Mouse (Mus musculus) MEL (cell line): ENCODE results near the gene Cd180. TPM values are rescaled to one million over a fixed set of nuclear protein-coding genes. Genes with fewer than 3 reads are reported as not detected.

ENCODE experiments used
- DNase-seq: peaks from one replicate; pipeline ENCODE4 v3.0.0; 2011; ENCODE audit warnings: low read depth, low spot score
- H3K27ac ChIP-seq: 2 replicates; pipeline ENCODE4 v1.5.1; 2012; ENCODE audit warnings: low read depth, mild to moderate bottlenecking, control low read depth, low read length, moderate library complexity; ENCODE audit not compliant: control insufficient read depth
- H3K27me3 ChIP-seq, 2 experiments: fragments of 150-350 bp in 1 of 2; sonication (generic) in 1 of 2; 2 replicates each; pipeline ENCODE4 v1.6.1; 2012; ENCODE audit warnings: low read length in 2 of 2, mild to moderate bottlenecking in 2 of 2, improper control_type of control experiment in 1 of 2, moderate library complexity in 1 of 2; ENCODE audit not compliant: insufficient read depth in 2 of 2, control insufficient read depth in 1 of 2
- H3K36me3 ChIP-seq, 2 experiments: 2 replicates each; pipeline ENCODE4 v1.6.1; 2012 to 2014; ENCODE audit warnings: low read length in 2 of 2, improper control_type of control experiment in 1 of 2, inconsistent platforms in 1 of 2, mild to moderate bottlenecking in 1 of 2; ENCODE audit not compliant: insufficient read depth in 2 of 2, control insufficient read depth in 1 of 2
- H3K4me1 ChIP-seq, 2 experiments: fragments of 150-350 bp in 1 of 2; sonication (generic) in 1 of 2; 2 replicates each; pipeline ENCODE4 v1.6.1; 2012; ENCODE audit warnings: low read length in 2 of 2, improper control_type of control experiment in 1 of 2, mild to moderate bottlenecking in 1 of 2; ENCODE audit not compliant: insufficient read depth in 2 of 2, control insufficient read depth in 1 of 2
- H3K4me3 ChIP-seq, 2 experiments: fragments of 150-350 bp in 1 of 2; sonication (generic) in 1 of 2; 2 replicates each; pipeline ENCODE4 v1.5.1; 2012; ENCODE audit warnings: low read depth in 2 of 2, low read length in 2 of 2, mild to moderate bottlenecking in 2 of 2, moderate library complexity in 2 of 2, control low read depth in 1 of 2, improper control_type of control experiment in 1 of 2; ENCODE audit not compliant: control insufficient read depth in 1 of 2, insufficient read depth in 1 of 2
- H3K79me2 ChIP-seq: 2 replicates; pipeline ENCODE4 v1.6.1; 2012; ENCODE audit warnings: mild to moderate bottlenecking, low read length, moderate library complexity; ENCODE audit not compliant: control insufficient read depth, poor library complexity, insufficient read depth
- H3K9ac ChIP-seq: 2 replicates; pipeline ENCODE4 v1.6.1; 2012; ENCODE audit warnings: low read depth, mild to moderate bottlenecking, control low read depth, low read length, moderate library complexity; ENCODE audit not compliant: control insufficient read depth, poor library complexity, severe bottlenecking
- H3K9me3 ChIP-seq: fragments of 150-350 bp; sonication (generic); replicated peaks from 2 replicates; pipeline ENCODE4 v1.6.1; 2012; ENCODE audit warnings: mild to moderate bottlenecking, low read length, improper control_type of control experiment, moderate library complexity; ENCODE audit not compliant: insufficient read depth
- CHD1 ChIP-seq: IDR thresholded peaks from 2 replicates; pipeline ENCODE4 v1.6.1; 2012; ENCODE audit warnings: low read depth, mild to moderate bottlenecking, inconsistent platforms, low read length, improper control_type of control experiment
- CHD2 ChIP-seq: IDR thresholded peaks from 2 replicates; pipeline ENCODE4 v1.6.1; 2011; ENCODE audit warnings: low read length, improper control_type of control experiment
- CTCF ChIP-seq, 3 experiments: IDR thresholded peaks in 2 of 3; conservative IDR thresholded peaks in 1 of 3; 2 replicates each; pipeline ENCODE4 v1.5.1; 2011 to 2012; ENCODE audit warnings: low read length in 3 of 3, low read depth in 2 of 3, mild to moderate bottlenecking in 2 of 3, improper control_type of control experiment in 1 of 3, inconsistent platforms in 1 of 3, mixed read lengths in 1 of 3, moderate library complexity in 1 of 3; ENCODE audit not compliant: control insufficient read depth in 1 of 3, insufficient read depth in 1 of 3, poor library complexity in 1 of 3, severe bottlenecking in 1 of 3
- E2F4 ChIP-seq: IDR thresholded peaks from 2 replicates; pipeline ENCODE4 v1.6.1; 2011; ENCODE audit warnings: low read depth, low read length, improper control_type of control experiment, borderline replicate concordance
- ELF1 ChIP-seq: IDR thresholded peaks from 2 replicates; pipeline ENCODE4 v1.6.1; 2014; ENCODE audit warnings: low read depth, mild to moderate bottlenecking, inconsistent platforms, low read length, improper control_type of control experiment, moderate library complexity
- ETS1 ChIP-seq: IDR thresholded peaks from 2 replicates; pipeline ENCODE4 v1.6.1; 2012; ENCODE audit warnings: low read depth, mild to moderate bottlenecking, inconsistent platforms, low read length, improper control_type of control experiment, moderate library complexity
- GABPA ChIP-seq: IDR thresholded peaks from 2 replicates; pipeline ENCODE4 v1.6.1; 2012; ENCODE audit warnings: low read depth, mild to moderate bottlenecking, inconsistent platforms, low read length, improper control_type of control experiment, moderate library complexity
- GATA1 ChIP-seq: IDR thresholded peaks from 2 replicates; pipeline ENCODE4 v1.6.1; 2011; ENCODE audit warnings: low read depth, low read length, improper control_type of control experiment
- HCFC1 ChIP-seq: IDR thresholded peaks from 2 replicates; pipeline ENCODE4 v1.6.1; 2012; ENCODE audit warnings: low read depth, mild to moderate bottlenecking, inconsistent platforms, low read length, improper control_type of control experiment, moderate library complexity
- JUND ChIP-seq: IDR thresholded peaks from 2 replicates; pipeline ENCODE4 v1.6.1; 2011; ENCODE audit warnings: low read depth, mild to moderate bottlenecking, improper control_type of control experiment, low read length
- KAT2A ChIP-seq: conservative IDR thresholded peaks from 2 replicates; pipeline ENCODE4 v1.6.1; 2012; ENCODE audit warnings: low read depth, low read length, improper control_type of control experiment, inconsistent platforms
- MAFK ChIP-seq: IDR thresholded peaks from 2 replicates; pipeline ENCODE4 v1.6.1; 2011; ENCODE audit warnings: low read depth, mild to moderate bottlenecking, low read length, improper control_type of control experiment, borderline replicate concordance
- MAX ChIP-seq: IDR thresholded peaks from 2 replicates; pipeline ENCODE4 v1.6.1; 2011; ENCODE audit warnings: low read length, improper control_type of control experiment
- MAZ ChIP-seq: IDR thresholded peaks from 2 replicates; pipeline ENCODE4 v1.6.1; 2012; ENCODE audit warnings: low read depth, mild to moderate bottlenecking, inconsistent platforms, low read length, improper control_type of control experiment
- MEF2A ChIP-seq: IDR thresholded peaks from 2 replicates; pipeline ENCODE4 v1.6.1; 2014; ENCODE audit warnings: low read depth, mild to moderate bottlenecking, inconsistent platforms, low read length, improper control_type of control experiment; ENCODE audit not compliant: poor library complexity, insufficient replicate concordance, severe bottlenecking; ENCODE audit errors: extremely low read depth
- MXI1 ChIP-seq: IDR thresholded peaks from 2 replicates; pipeline ENCODE4 v1.6.1; 2011; ENCODE audit warnings: mild to moderate bottlenecking, low read depth, low read length, improper control_type of control experiment
- MYB ChIP-seq: IDR thresholded peaks from 2 replicates; pipeline ENCODE4 v1.6.1; 2011; ENCODE audit warnings: mild to moderate bottlenecking, low read depth, low read length, improper control_type of control experiment
- MYC ChIP-seq: IDR thresholded peaks from 2 replicates; pipeline ENCODE4 v1.6.1; 2011; ENCODE audit warnings: low read depth, mild to moderate bottlenecking, low read length, improper control_type of control experiment, moderate library complexity
- NELFE ChIP-seq: IDR thresholded peaks from 2 replicates; pipeline ENCODE4 v1.6.1; 2011; ENCODE audit warnings: low read depth, low read length, improper control_type of control experiment
- NRF1 ChIP-seq: IDR thresholded peaks from 2 replicates; pipeline ENCODE4 v1.6.1; 2014; ENCODE audit warnings: low read depth, mild to moderate bottlenecking, inconsistent platforms, low read length, improper control_type of control experiment, moderate library complexity; ENCODE audit not compliant: poor library complexity, insufficient read depth, severe bottlenecking
- POLR2A ChIP-seq, 2 experiments: IDR thresholded peaks; 2 replicates each; pipeline ENCODE4 v1.6.1; 2011 to 2012; ENCODE audit warnings: low read length in 2 of 2, mild to moderate bottlenecking in 2 of 2, control low read depth in 1 of 2, improper control_type of control experiment in 1 of 2, low read depth in 1 of 2, moderate library complexity in 1 of 2; ENCODE audit not compliant: control insufficient read depth in 1 of 2, insufficient read depth in 1 of 2, poor library complexity in 1 of 2
- POLR2AphosphoS2 ChIP-seq: IDR thresholded peaks from 2 replicates; pipeline ENCODE4 v1.6.1; 2011; ENCODE audit warnings: low read length, improper control_type of control experiment
- POLR2AphosphoS5 ChIP-seq: IDR thresholded peaks from 2 replicates; pipeline ENCODE4 v1.6.1; 2012; ENCODE audit warnings: low read depth, borderline replicate concordance, mild to moderate bottlenecking, inconsistent platforms, low read length, moderate library complexity, mixed read lengths
- RAD21 ChIP-seq: IDR thresholded peaks from 2 replicates; pipeline ENCODE4 v1.6.1; 2011; ENCODE audit warnings: mild to moderate bottlenecking, low read depth, low read length, improper control_type of control experiment
- RCOR1 ChIP-seq: IDR thresholded peaks from 2 replicates; pipeline ENCODE4 v1.6.1; 2012; ENCODE audit warnings: low read depth, mild to moderate bottlenecking, inconsistent platforms, low read length, improper control_type of control experiment
- SIN3A ChIP-seq: IDR thresholded peaks from 2 replicates; pipeline ENCODE4 v1.6.1; 2012; ENCODE audit warnings: low read length, improper control_type of control experiment, inconsistent platforms
- SMC3 ChIP-seq: IDR thresholded peaks from 2 replicates; pipeline ENCODE4 v1.6.1; 2011; ENCODE audit warnings: low read depth, low read length, improper control_type of control experiment
- TAL1 ChIP-seq: IDR thresholded peaks from 2 replicates; pipeline ENCODE4 v1.6.1; 2012; ENCODE audit warnings: mild to moderate bottlenecking, inconsistent platforms, low read length, moderate library complexity, mixed read lengths
- TCF12 ChIP-seq: IDR thresholded peaks from 2 replicates; pipeline ENCODE4 v1.6.1; 2014; ENCODE audit warnings: low read depth, mild to moderate bottlenecking, inconsistent platforms, low read length, improper control_type of control experiment, moderate library complexity
- UBTF ChIP-seq: IDR thresholded peaks from 2 replicates; pipeline ENCODE4 v1.6.1; 2012; ENCODE audit warnings: low read depth, mild to moderate bottlenecking, inconsistent platforms, low read length, improper control_type of control experiment, moderate library complexity, borderline replicate concordance; ENCODE audit not compliant: insufficient read depth
- USF1 ChIP-seq: IDR thresholded peaks from 2 replicates; pipeline ENCODE4 v1.6.1; 2014; ENCODE audit warnings: low read depth, mild to moderate bottlenecking, inconsistent platforms, low read length, improper control_type of control experiment, moderate library complexity
- USF2 ChIP-seq, 2 experiments: IDR thresholded peaks; 2 replicates each; pipeline ENCODE4 v1.6.1; 2011 to 2012; ENCODE audit warnings: improper control_type of control experiment in 2 of 2, low read length in 2 of 2, borderline replicate concordance in 1 of 2, inconsistent platforms in 1 of 2, low read depth in 1 of 2, mild to moderate bottlenecking in 1 of 2; ENCODE audit not compliant: insufficient read depth in 1 of 2
- ZC3H11A ChIP-seq: IDR thresholded peaks from 2 replicates; pipeline ENCODE4 v1.6.1; 2012; ENCODE audit warnings: low read depth, mild to moderate bottlenecking, inconsistent platforms, low read length, improper control_type of control experiment
- ZKSCAN1 ChIP-seq: IDR thresholded peaks from 2 replicates; pipeline ENCODE4 v1.6.1; 2012; ENCODE audit warnings: low read depth, mild to moderate bottlenecking, inconsistent platforms, low read length, improper control_type of control experiment, moderate library complexity
- ZMIZ1 ChIP-seq: IDR thresholded peaks from 2 replicates; pipeline ENCODE4 v1.6.1; 2012; ENCODE audit warnings: low read depth, mild to moderate bottlenecking, inconsistent platforms, low read length, improper control_type of control experiment, moderate library complexity
- polyA plus RNA-seq, 2 experiments: library from polyadenylated mRNA; stranded (reverse) in 1 of 2; unstranded in 1 of 2; fragments of >175 nt in 1 of 2; fragments of >200 nt in 1 of 2; gene quantifications; 2 replicates each; pipeline versions ENCODE4 v1.2.1 to v1.2.4; 2012; ENCODE audit warnings: low replicate concordance in 2 of 2, low read depth in 1 of 2; ENCODE audit not compliant: insufficient read length in 2 of 2, insufficient read depth in 1 of 2, missing spikeins in 1 of 2
- total RNA-seq: library from RNA; depleted of rRNA; stranded (reverse); fragments of 300-350 nt; gene quantifications from 2 replicates; pipeline ENCODE4 v1.2.3, GENCODE M21; 2012

The Cd180 gene
- total and polyA plus RNA-seq, 3 experiments, result 0.12 to 1.8 TPM; not detected in 1

DNA sequence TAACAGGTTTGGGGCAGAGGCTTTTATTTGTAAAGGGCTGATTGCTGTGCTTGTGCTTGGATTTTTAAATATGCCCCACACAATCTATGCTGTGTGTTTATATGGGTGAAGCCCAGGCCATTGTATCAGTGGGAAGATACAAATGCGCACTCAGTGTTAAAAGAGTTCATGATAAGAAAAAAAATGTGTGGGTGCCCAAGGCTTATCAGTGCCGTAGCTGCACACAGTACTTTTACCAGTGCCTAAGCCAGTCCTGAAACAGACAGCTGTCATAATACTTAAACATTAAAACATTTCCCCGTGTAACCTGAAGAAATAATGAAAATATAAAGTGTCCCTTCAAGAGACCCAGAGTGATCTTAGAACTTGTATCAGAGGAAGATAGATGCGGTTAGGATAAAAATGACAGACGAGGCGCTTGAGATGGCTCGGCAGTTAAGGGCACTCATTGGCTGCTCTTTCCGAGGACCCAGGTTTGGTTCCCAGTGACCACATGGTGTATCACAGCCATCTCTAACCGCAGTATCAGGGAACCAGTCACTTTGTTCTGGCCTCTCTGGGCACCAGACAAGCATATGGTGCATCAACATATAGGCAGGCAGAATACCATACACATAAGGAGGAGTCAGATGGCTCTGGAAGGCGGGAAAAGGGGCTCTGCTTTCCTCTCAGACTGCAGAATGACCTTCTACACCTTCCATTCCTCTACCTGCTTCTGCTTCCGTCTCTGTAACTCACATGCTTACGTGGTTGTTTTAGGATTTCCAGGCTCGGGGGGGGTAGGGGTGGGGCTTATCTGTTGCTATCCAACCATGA lies 46.6 kb downstream of the Cd180 start:
- Histone ChIP-seq H3K4me1 (peaks cover 11 to 21% of the 10 kb centered on the region in 2 experiments), H3K9me3 (no peaks in the 10 kb centered on the region), H3K27me3 (no peaks in the 10 kb centered on the region), H3K9ac (peak overlapping the region; percentile 38), H3K27ac (peak overlapping the region; percentile 97), H3K79me2 (no peaks in the 10 kb centered on the region), H3K4me3 (peak overlapping the region; percentile 10 to 49), H3K36me3 (peaks cover 0 to 21% of the 10 kb centered on the region in 2 experiments; a peak in 2 of 4 replicates)
- DNase-seq, result peak; percentile 83
- TF ChIP-seq NELFE (no peak; the same call in 1 of the 2 replicates), CHD1 (0 out of 2 replicates have a peak, but pooled peaks have one; percentile 36), UBTF (no peak), RAD21 (no peak), ETS1 (peak; percentile 91), SIN3A (peak; percentile 92), MAZ (peak; percentile 80; the same call in 1 of the 2 replicates), GATA1 (peak; percentile 96), MYB (peak; percentile 65), USF1 (no peak), NRF1 (0 out of 2 replicates have a peak, but pooled peaks have one; percentile 7), RCOR1 (peak; percentile 93), KAT2A (no peak; the same call in 1 of the 2 replicates), ELF1 (no peak), CHD2 (no peak; the same call in 1 of the 2 replicates), POLR2A (IDR thresholded peaks at IDR 0.05; ENCODE audit: control insufficient read depth in 1 of 2, insufficient read depth in 1 of 2, low read depth in 1 of 2, low read length in 2 of 2, poor library complexity in 1 of 2) (0 out of 4 replicates have a peak, but pooled peaks of 1 of the 2 experiments have one; percentile 21), POLR2AphosphoS5 (no peak), GABPA (no peak), CTCF (IDR thresholded peaks at IDR 0.05 in 2 of 3, conservative IDR thresholded peaks at IDR 0.05 in 1 of 3; ENCODE audit: control insufficient read depth in 1 of 3, insufficient read depth in 1 of 3, low read depth in 2 of 3, low read length in 3 of 3, poor library complexity in 1 of 3, severe bottlenecking in 1 of 3) (no peak), HCFC1 (peak; percentile 59), TAL1 (peak; percentile 82), ZKSCAN1 (peak; percentile 61; the same call in 1 of the 2 replicates), MXI1 (peak; percentile 80), E2F4 (no peak), SMC3 (no peak), MAX (peak; percentile 62), MYC (no peak), JUND (no peak), ZMIZ1 (peak; percentile 57; the same call in 1 of the 2 replicates), TCF12 (peak; percentile 95), MAFK (peak; percentile 61; the same call in 1 of the 2 replicates), ZC3H11A (no peak), MEF2A (no peak), USF2 (IDR thresholded peaks at IDR 0.05; ENCODE audit: borderline replicate concordance in 1 of 2, insufficient read depth in 1 of 2, low read depth in 1 of 2, low read length in 2 of 2) (no peak), POLR2AphosphoS2 (no peak)
